In genomic region chr13:71459022-71459536, GRCm38 (mm10) we compare ENCODE assay signal across 8 mouse cellular contexts.
DNase-seq lines count a peak whose midpoint lies in the region; ATAC-seq and TF ChIP-seq lines count a peak whose summit lies in the region.

No protein-coding gene starts in this region.

- H3K4me1 ChIP-seq in heart, embryonic 10.5 days = peaks cover 12% of the 10 kb centered on the region
- H3K4me1 ChIP-seq in embryonic facial prominence, embryonic 13.5 days = peaks cover 10% of the 10 kb centered on the region
- no peaks in the 10 kb centered on the region for H3K4me1 ChIP-seq in intestine, postnatal 0 days (replicated peaks; ENCODE audit: control insufficient read depth, insufficient read depth, low read length)
- H3K4me1 ChIP-seq in midbrain, embryonic 13.5 days (replicated peaks) = peaks cover 24% of the 10 kb centered on the region
- no peaks in the 10 kb centered on the region for H3K4me1 ChIP-seq in thymus, adult 2 months (replicated peaks; ENCODE audit: control insufficient read depth, insufficient read depth, low read length)

- peak overlapping the region; percentile 56 for H3K4me2 ChIP-seq in embryonic facial prominence, embryonic 13.5 days
- H3K4me2 ChIP-seq in intestine, postnatal 0 days (replicated peaks; ENCODE audit: low read depth) = peak overlapping the region; percentile 37; the same call in 1 of the 2 replicates
- peak overlapping the region; percentile 53 for H3K4me2 ChIP-seq in midbrain, embryonic 13.5 days (replicated peaks)

- DNase-seq in heart, embryonic 10.5 days (ENCODE audit: low spot score) = no peak
- DNase-seq in heart, postnatal 36 days = no peak
- no peak for DNase-seq in layer of hippocampus, postnatal 36 days
- no peak for DNase-seq in thymus, adult 2 months

- peaks cover 44% of the 10 kb centered on the region for H3K27me3 ChIP-seq in heart, embryonic 10.5 days (ENCODE audit: insufficient read depth, poor library complexity, severe bottlenecking)
- peaks cover 60% of the 10 kb centered on the region for H3K27me3 ChIP-seq in embryonic facial prominence, embryonic 13.5 days
- H3K27me3 ChIP-seq in intestine, postnatal 0 days (replicated peaks; ENCODE audit: control insufficient read depth, insufficient read depth, low read length) = no peaks in the 10 kb centered on the region
- peaks cover 53% of the 10 kb centered on the region for H3K27me3 ChIP-seq in midbrain, embryonic 13.5 days
- no peaks in the 10 kb centered on the region for H3K27me3 ChIP-seq in thymus, adult 2 months (ENCODE audit: control insufficient read depth, insufficient read depth, low read length)

- no peak for ATAC-seq in embryonic facial prominence, embryonic 13.5 days (ENCODE audit: insufficient number of reproducible peaks, insufficient read depth, low FRiP score, low TSS enrichment, low read depth)
- ATAC-seq in intestine, postnatal 0 days = no peak
- peak; percentile 44; the same call in 1 of the 2 replicates for ATAC-seq in midbrain, embryonic 13.5 days
- ATAC-seq in activated CD4-positive, CD25-positive, alpha-beta regulatory T cell, adult 4 months = no peak

- peak overlapping the region; percentile 46 for H3K4me3 ChIP-seq in heart, embryonic 10.5 days
- H3K4me3 ChIP-seq in embryonic facial prominence, embryonic 13.5 days = peak overlapping the region; percentile 27; the same call in 1 of the 2 replicates
- no peak overlapping the region for H3K4me3 ChIP-seq in intestine, postnatal 0 days (ENCODE audit: low read depth, low read length)
- H3K4me3 ChIP-seq in midbrain, embryonic 13.5 days (replicated peaks) = peak overlapping the region; percentile 16; the same call in 1 of the 2 replicates
- H3K4me3 ChIP-seq in thymus, adult 2 months (ENCODE audit: control insufficient read depth, insufficient read depth, low read length) = no peak overlapping the region

- TF ChIP-seq POLR2A in thymus, adult 2 months (IDR thresholded peaks at IDR 0.05; ENCODE audit: control insufficient read depth, extremely low read depth, insufficient read depth, low read length, poor library complexity) = no peak

- whole genome bisulfite sequencing in heart, embryonic 10.5 days = 16% methylated on average over 11 of the region's 11 CpGs
- 18% methylated on average over 11 of the region's 11 CpGs for whole genome bisulfite sequencing in embryonic facial prominence, embryonic 13.5 days
- 50% methylated on average over 11 of the region's 11 CpGs for WGBS in intestine, postnatal 0 days
- whole genome bisulfite sequencing in midbrain, embryonic 13.5 days = 6% methylated on average over 11 of the region's 11 CpGs
- 27% methylated on average over 11 of the region's 11 CpGs for WGBS in thymus, adult 2 months

- H3K9me3 ChIP-seq in heart, embryonic 10.5 days = no peaks in the 10 kb centered on the region
- no peaks in the 10 kb centered on the region for H3K9me3 ChIP-seq in embryonic facial prominence, embryonic 13.5 days
- no peaks in the 10 kb centered on the region for H3K9me3 ChIP-seq in intestine, postnatal 0 days (ENCODE audit: control insufficient read depth)
- no peaks in the 10 kb centered on the region for H3K9me3 ChIP-seq in midbrain, embryonic 13.5 days

- no peak overlapping the region for H3K27ac ChIP-seq in heart, embryonic 10.5 days
- H3K27ac ChIP-seq in embryonic facial prominence, embryonic 13.5 days = peak overlapping the region; percentile 44; the same call in 1 of the 2 replicates
- H3K27ac ChIP-seq in intestine, postnatal 0 days (ENCODE audit: low read depth, low read length) = no peak overlapping the region
- H3K27ac ChIP-seq in midbrain, embryonic 13.5 days = peak overlapping the region; percentile 83
- H3K27ac ChIP-seq in thymus, adult 2 months (ENCODE audit: control insufficient read depth, insufficient read depth, low read length) = no peak overlapping the region

- TF ChIP-seq CTCF in intestine, postnatal 0 days (IDR thresholded peaks at IDR 0.05; ENCODE audit: low read depth) = no peak
- no peak for TF ChIP-seq CTCF in thymus, adult 2 months (IDR thresholded peaks at IDR 0.05; ENCODE audit: borderline replicate concordance, control insufficient read depth, extremely low read depth, insufficient read depth, low read length, poor library complexity)

- H3K36me3 ChIP-seq in heart, embryonic 10.5 days = no peaks in the 10 kb centered on the region
- H3K36me3 ChIP-seq in embryonic facial prominence, embryonic 13.5 days = no peaks in the 10 kb centered on the region
- H3K36me3 ChIP-seq in intestine, postnatal 0 days (ENCODE audit: control insufficient read depth, insufficient read depth) = no peaks in the 10 kb centered on the region
- H3K36me3 ChIP-seq in midbrain, embryonic 13.5 days = no peaks in the 10 kb centered on the region
- no peaks in the 10 kb centered on the region for H3K36me3 ChIP-seq in thymus, adult 2 months (ENCODE audit: control insufficient read depth, insufficient read depth, low read length)

- intact Hi-C loops in heart, postnatal 36 days (cut with DNase I) = loop anchor here (5.0 to 10.0 kb wide), 2 partner anchors 346 to 1573 kb away; no protein-coding TSS in a partner anchor

- H3K9ac ChIP-seq in embryonic facial prominence, embryonic 13.5 days = no peak overlapping the region; the same call in 1 of the 2 replicates
- H3K9ac ChIP-seq in intestine, postnatal 0 days (ENCODE audit: low read depth, low read length) = no peak overlapping the region
- peak overlapping the region; percentile 39; the same call in 1 of the 2 replicates for H3K9ac ChIP-seq in midbrain, embryonic 13.5 days (replicated peaks)

Comparison
In these comparisons a context has a peak if more than half of its experiments do, and no peak if none do; other contexts are left out.
1. H3K27ac ChIP-seq: peak in embryonic facial prominence, embryonic 13.5 days (single experiment) and midbrain, embryonic 13.5 days (single experiment); none in heart, embryonic 10.5 days (single experiment), intestine, postnatal 0 days (single experiment) and thymus, adult 2 months (single experiment).
2. H3K4me3 ChIP-seq: peak in heart, embryonic 10.5 days (single experiment), embryonic facial prominence, embryonic 13.5 days (single experiment) and midbrain, embryonic 13.5 days (single experiment); none in intestine, postnatal 0 days (single experiment) and thymus, adult 2 months (single experiment).
3. Peak in every context shown above with its lines, with median percentiles within 50 percentile points of each other: H3K4me2 ChIP-seq.